Mouse (Mus musculus): ENCODE data around the gene Hist4h4. TPM values are rescaled to one million over a fixed set of nuclear protein-coding genes. Genes with fewer than 3 reads are reported as not detected.
A peak's percentile ranks its signal among the peaks of the same experiment; 100 is the strongest.

The Hist4h4 gene
- 0.55 and 0.81 TPM in 2 replicates for polyA plus RNA-seq (2015; fragmentation: Nextera tagmentation; extraction: Ambion mirVana)

GRCm38 (mm10) chr6:136803739-136804633 is at the start of gene Hist4h4:
Gene Hist4h4, minus strand, starts transcription at chr6:136804415.
- under 1% methylated on average over 50 of the region's 50 CpGs for WGBS
- peak within 1 kb of the TSS; percentile 98 for H3K9ac ChIP-seq (replicated peaks; ENCODE audit: low read length)
- peak; percentile 75 for ATAC-seq (ENCODE audit: low FRiP score, low TSS enrichment)
- peaks cover 16% of the 10 kb centered on the region for H3K4me1 ChIP-seq (ENCODE audit: insufficient read depth, low read length)
- peak within 1 kb of the TSS; percentile 90 for H3K4me2 ChIP-seq (replicated peaks; ENCODE audit: low read depth, low read length)
- H3K4me3 ChIP-seq (ENCODE audit: low read length), result peak within 1 kb of the TSS; percentile 81
- no peaks in the 10 kb centered on the region for H3K9me3 ChIP-seq (ENCODE audit: low read length)
- H3K36me3 ChIP-seq (ENCODE audit: insufficient read depth, low read length), result no peaks in the 10 kb centered on the region
- H3K27me3 ChIP-seq (ENCODE audit: insufficient read depth, low read length), result no peaks in the 10 kb centered on the region
- H3K27ac ChIP-seq (ENCODE audit: low read length), result peak within 1 kb of the TSS; percentile 100

GRCm38 (mm10) chr6:136852762-136853161 is 48.5 kb upstream of the Hist4h4 start:
- WGBS, result 49% methylated on average over 3 of the region's 3 CpGs
- Histone ChIP-seq H3K4me1 (ENCODE audit: insufficient read depth, low read length) (peaks cover 23% of the 10 kb centered on the region), H3K4me2 (replicated peaks; ENCODE audit: low read depth, low read length) (no peak overlapping the region), H3K36me3 (ENCODE audit: insufficient read depth, low read length) (no peaks in the 10 kb centered on the region), H3K27me3 (ENCODE audit: insufficient read depth, low read length) (no peaks in the 10 kb centered on the region), H3K4me3 (ENCODE audit: low read length) (no peak overlapping the region), H3K9ac (replicated peaks; ENCODE audit: low read length) (peak overlapping the region; percentile 48; the same call in 1 of the 2 replicates), H3K27ac (ENCODE audit: low read length) (peak overlapping the region; percentile 91), H3K9me3 (ENCODE audit: low read length) (no peaks in the 10 kb centered on the region)
- no peak for ATAC-seq (ENCODE audit: low FRiP score, low TSS enrichment)

- peak; percentile 43 for ATAC-seq (ENCODE audit: low FRiP score, low TSS enrichment)
- no peaks in the 10 kb centered on the region for H3K9me3 ChIP-seq (ENCODE audit: low read length)
- no peaks in the 10 kb centered on the region for H3K27me3 ChIP-seq (ENCODE audit: insufficient read depth, low read length)
- H3K4me3 ChIP-seq (ENCODE audit: low read length), result no peak overlapping the region
- 60% methylated on average over 4 of the region's 4 CpGs for WGBS
- peak overlapping the region; percentile 91 for H3K27ac ChIP-seq (ENCODE audit: low read length)
- no peak overlapping the region for H3K4me2 ChIP-seq (replicated peaks; ENCODE audit: low read depth, low read length)
- peak overlapping the region; percentile 48; the same call in 1 of the 2 replicates for H3K9ac ChIP-seq (replicated peaks; ENCODE audit: low read length)
- H3K4me1 ChIP-seq (ENCODE audit: insufficient read depth, low read length), result peaks cover 19% of the 10 kb centered on the region
- H3K36me3 ChIP-seq (ENCODE audit: insufficient read depth, low read length), result no peaks in the 10 kb centered on the region
Measured at GRCm38 (mm10) chr6:136852348-136852747, 48.1 kb upstream of the Hist4h4 start.

GRCm38 (mm10) chr6:136850267-136850666 is 46.1 kb upstream of the Hist4h4 start:
- no peak overlapping the region for H3K4me2 ChIP-seq (replicated peaks; ENCODE audit: low read depth, low read length)
- H3K36me3 ChIP-seq (ENCODE audit: insufficient read depth, low read length), result no peaks in the 10 kb centered on the region
- no peak for ATAC-seq (ENCODE audit: low FRiP score, low TSS enrichment)
- no peak overlapping the region for H3K9ac ChIP-seq (replicated peaks; ENCODE audit: low read length)
- no peak overlapping the region for H3K4me3 ChIP-seq (ENCODE audit: low read length)
- WGBS, result 68% methylated on average over 6 of the region's 6 CpGs
- H3K27me3 ChIP-seq (ENCODE audit: insufficient read depth, low read length), result no peaks in the 10 kb centered on the region
- H3K4me1 ChIP-seq (ENCODE audit: insufficient read depth, low read length), result peaks cover 8% of the 10 kb centered on the region
- no peak overlapping the region for H3K27ac ChIP-seq (ENCODE audit: low read length)
- no peaks in the 10 kb centered on the region for H3K9me3 ChIP-seq (ENCODE audit: low read length)

- Histone ChIP-seq H3K27me3 (ENCODE audit: insufficient read depth, low read length) (no peaks in the 10 kb centered on the region), H3K9me3 (ENCODE audit: low read length) (no peaks in the 10 kb centered on the region), H3K9ac (replicated peaks; ENCODE audit: low read length) (no peak overlapping the region), H3K36me3 (ENCODE audit: insufficient read depth, low read length) (no peaks in the 10 kb centered on the region), H3K27ac (ENCODE audit: low read length) (no peak overlapping the region), H3K4me1 (ENCODE audit: insufficient read depth, low read length) (peaks cover 7% of the 10 kb centered on the region), H3K4me2 (replicated peaks; ENCODE audit: low read depth, low read length) (no peak overlapping the region), H3K4me3 (ENCODE audit: low read length) (no peak overlapping the region)
- 88% methylated on average over 5 of the region's 5 CpGs for WGBS
- ATAC-seq (ENCODE audit: low FRiP score, low TSS enrichment), result no peak
Measured at GRCm38 (mm10) chr6:136848971-136849370, 44.8 kb upstream of the Hist4h4 start.

- H3K4me2 ChIP-seq (replicated peaks; ENCODE audit: low read depth, low read length), result no peak overlapping the region
- H3K9ac ChIP-seq (replicated peaks; ENCODE audit: low read length), result no peak overlapping the region
- H3K4me3 ChIP-seq (ENCODE audit: low read length), result no peak overlapping the region
- H3K4me1 ChIP-seq (ENCODE audit: insufficient read depth, low read length), result peaks cover 7% of the 10 kb centered on the region
- 92% methylated on average over 8 of the region's 8 CpGs for WGBS
- H3K36me3 ChIP-seq (ENCODE audit: insufficient read depth, low read length), result no peaks in the 10 kb centered on the region
- H3K27me3 ChIP-seq (ENCODE audit: insufficient read depth, low read length), result no peaks in the 10 kb centered on the region
- no peak for ATAC-seq (ENCODE audit: low FRiP score, low TSS enrichment)
- no peaks in the 10 kb centered on the region for H3K9me3 ChIP-seq (ENCODE audit: low read length)
- H3K27ac ChIP-seq (ENCODE audit: low read length), result no peak overlapping the region
Measured at GRCm38 (mm10) chr6:136848399-136848798, 44.2 kb upstream of the Hist4h4 start.

- Histone ChIP-seq H3K27ac (ENCODE audit: low read length) (no peak overlapping the region), H3K4me3 (ENCODE audit: low read length) (no peak overlapping the region), H3K27me3 (ENCODE audit: insufficient read depth, low read length) (no peaks in the 10 kb centered on the region), H3K9ac (replicated peaks; ENCODE audit: low read length) (no peak overlapping the region), H3K4me2 (replicated peaks; ENCODE audit: low read depth, low read length) (no peak overlapping the region), H3K9me3 (ENCODE audit: low read length) (no peaks in the 10 kb centered on the region), H3K4me1 (ENCODE audit: insufficient read depth, low read length) (peaks cover 4% of the 10 kb centered on the region), H3K36me3 (ENCODE audit: insufficient read depth, low read length) (no peaks in the 10 kb centered on the region)
- WGBS, result 29% methylated on average over 2 of the region's 2 CpGs
- no peak for ATAC-seq (ENCODE audit: low FRiP score, low TSS enrichment)
Measured at GRCm38 (mm10) chr6:136847790-136848189, 43.6 kb upstream of the Hist4h4 start.

GRCm38 (mm10) chr6:136847267-136847666 is 43.1 kb upstream of the Hist4h4 start:
- no peak for ATAC-seq (ENCODE audit: low FRiP score, low TSS enrichment)
- Histone ChIP-seq H3K9me3 (ENCODE audit: low read length) (no peaks in the 10 kb centered on the region), H3K4me1 (ENCODE audit: insufficient read depth, low read length) (no peaks in the 10 kb centered on the region), H3K27me3 (ENCODE audit: insufficient read depth, low read length) (no peaks in the 10 kb centered on the region), H3K9ac (replicated peaks; ENCODE audit: low read length) (no peak overlapping the region), H3K4me2 (replicated peaks; ENCODE audit: low read depth, low read length) (no peak overlapping the region), H3K36me3 (ENCODE audit: insufficient read depth, low read length) (no peaks in the 10 kb centered on the region), H3K27ac (ENCODE audit: low read length) (no peak overlapping the region), H3K4me3 (ENCODE audit: low read length) (no peak overlapping the region)
- 95% methylated on average over 3 of the region's 3 CpGs for WGBS

- H3K4me3 ChIP-seq (ENCODE audit: low read length), result no peak overlapping the region
- no peaks in the 10 kb centered on the region for H3K36me3 ChIP-seq (ENCODE audit: insufficient read depth, low read length)
- H3K27ac ChIP-seq (ENCODE audit: low read length), result no peak overlapping the region
- ATAC-seq (ENCODE audit: low FRiP score, low TSS enrichment), result no peak
- H3K27me3 ChIP-seq (ENCODE audit: insufficient read depth, low read length), result no peaks in the 10 kb centered on the region
- WGBS, result 71% methylated on average over 5 of the region's 5 CpGs
- no peaks in the 10 kb centered on the region for H3K4me1 ChIP-seq (ENCODE audit: insufficient read depth, low read length)
- H3K9ac ChIP-seq (replicated peaks; ENCODE audit: low read length), result no peak overlapping the region
- H3K4me2 ChIP-seq (replicated peaks; ENCODE audit: low read depth, low read length), result no peak overlapping the region
- H3K9me3 ChIP-seq (ENCODE audit: low read length), result no peaks in the 10 kb centered on the region
Measured at GRCm38 (mm10) chr6:136845706-136846480, 41.7 kb upstream of the Hist4h4 start.

All from kidney, embryonic 16.5 days (tissue).